Mouse (Mus musculus) heart, postnatal 36 days (tissue): ENCODE results near the gene Accsl. TPM values are rescaled to one million over a fixed set of nuclear protein-coding genes. Genes with fewer than 3 reads are reported as not detected.

ENCODE experiments used
- DNase-seq, 2 experiments: peaks; one replicate each; pipeline ENCODE4 v3.0.0; 2021 to 2022
- intact Hi-C: fragments of 180-260 bp; cut with DNase I; formaldehyde crosslinking; loops from one replicate; pipeline ENCODE4 v1.15.1; 2025
- total RNA-seq, 2 experiments: library from RNA; stranded (reverse); gene quantifications; 2 replicates each; pipeline ENCODE4 v1.2.3; 2021

Accsl gene
- total RNA-seq, 2 experiments from 2014 or later = not detected

DNA sequence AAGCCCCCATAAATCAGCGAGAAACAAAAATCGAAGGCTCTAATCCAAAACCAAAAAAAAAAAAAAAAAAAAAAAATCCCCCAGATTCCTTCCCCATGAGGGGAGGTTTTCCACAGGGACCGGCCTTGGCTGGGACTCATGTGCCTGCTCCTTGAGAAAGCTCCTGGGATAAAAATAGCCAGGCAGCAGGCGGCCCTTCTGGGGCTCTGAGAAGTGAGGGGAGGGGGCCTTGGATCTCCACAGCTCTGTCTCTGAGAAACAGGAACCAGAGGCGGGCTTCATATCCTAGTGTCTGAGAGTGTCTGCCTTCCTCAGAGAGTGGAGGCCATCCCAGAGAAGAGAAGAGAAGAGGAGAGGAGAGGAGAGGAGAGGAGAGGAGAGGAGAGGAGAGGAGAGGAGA is 8.0 kb upstream of the Accsl start:
- no peak for DNase-seq
- intact Hi-C loops = no loop called here

DNA sequence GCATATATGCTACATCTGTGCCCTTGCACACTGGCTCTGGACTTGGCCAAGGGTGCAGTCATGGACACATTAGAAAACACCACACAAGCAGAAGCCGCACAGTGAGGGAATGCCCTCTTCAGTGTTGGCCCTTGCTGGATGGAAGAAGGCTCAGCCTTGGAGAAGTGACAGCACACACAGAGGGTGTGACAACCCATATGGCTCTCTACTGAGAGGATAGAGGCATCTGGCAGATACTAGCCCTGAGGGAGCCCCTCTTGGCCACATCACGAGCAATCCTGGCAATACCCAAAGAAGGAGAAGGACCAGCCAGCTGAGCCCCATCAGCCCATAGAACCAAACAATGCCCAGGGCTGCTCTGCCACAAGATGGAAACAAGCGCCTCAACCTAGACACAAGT is 5.6 kb upstream of the Accsl start:
- intact Hi-C loops = loop anchor here (2.0 kb wide), 1 partner anchor 82 kb away; the partner anchor contains the start of gene Gm13889
- DNase-seq = no peak

DNA sequence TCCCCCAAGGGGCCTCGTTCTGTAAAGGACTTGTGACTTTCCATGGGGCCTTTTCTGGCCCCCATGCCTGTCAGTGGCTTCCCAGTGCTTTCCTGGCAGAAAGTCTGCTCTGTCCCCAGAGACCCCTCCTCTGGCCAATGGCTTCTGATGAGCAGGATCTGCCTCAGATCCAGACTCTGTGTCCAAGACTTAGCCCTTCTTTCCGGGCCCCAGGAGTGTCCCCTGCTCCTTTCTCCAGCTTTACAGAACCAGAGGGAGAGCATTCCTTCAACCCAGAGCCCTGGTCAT is 5.2 kb upstream of the Accsl start:
- intact Hi-C loops = loop anchor here (2.0 kb wide), 1 partner anchor 83 kb away; the partner anchor contains the start of gene Gm13889
- DNase-seq = peak in 1 of 2 experiments; percentile 26

DNA sequence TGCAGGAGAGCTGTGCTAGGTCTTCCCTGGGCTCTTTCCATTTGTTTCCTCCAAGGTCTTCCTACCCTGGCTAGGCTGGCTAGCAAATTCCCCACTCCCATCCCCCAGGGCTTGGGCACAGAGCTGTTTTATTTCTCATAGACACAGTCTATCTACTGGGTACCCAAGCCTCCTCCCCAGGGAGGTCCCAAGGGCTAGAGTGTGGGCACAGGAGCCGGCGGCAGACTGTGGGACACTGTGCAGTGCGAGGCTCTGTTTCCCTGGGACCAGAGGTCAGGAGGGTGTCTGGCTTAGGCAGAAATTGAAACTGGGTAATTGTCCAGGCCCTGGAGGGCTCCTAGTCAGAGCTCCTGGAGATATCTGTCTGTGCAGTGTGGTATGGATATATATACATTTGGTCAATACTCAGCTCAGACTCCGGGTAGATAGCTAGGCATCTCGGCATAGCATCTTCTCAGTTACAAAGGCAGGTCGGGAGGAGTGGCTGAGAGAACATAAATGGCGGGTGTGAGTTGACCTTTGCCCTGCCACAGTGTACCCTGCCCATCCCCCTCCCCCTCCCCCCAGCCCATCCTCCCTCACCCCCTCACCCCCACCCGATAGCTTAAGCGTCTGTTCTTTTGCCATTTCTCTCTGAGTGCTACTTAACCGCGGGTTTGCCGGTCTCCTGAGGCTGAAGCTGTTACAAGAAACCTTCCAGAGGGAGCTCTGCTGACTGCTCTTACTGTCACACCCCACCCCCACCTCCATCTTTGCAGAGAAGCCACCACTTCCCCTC is 4.7 kb upstream of the Accsl start:
- intact Hi-C loops = loop anchor here (2.0 kb wide), 1 partner anchor 83 kb away; the partner anchor contains the start of gene Gm13889
- no peak for DNase-seq

DNA sequence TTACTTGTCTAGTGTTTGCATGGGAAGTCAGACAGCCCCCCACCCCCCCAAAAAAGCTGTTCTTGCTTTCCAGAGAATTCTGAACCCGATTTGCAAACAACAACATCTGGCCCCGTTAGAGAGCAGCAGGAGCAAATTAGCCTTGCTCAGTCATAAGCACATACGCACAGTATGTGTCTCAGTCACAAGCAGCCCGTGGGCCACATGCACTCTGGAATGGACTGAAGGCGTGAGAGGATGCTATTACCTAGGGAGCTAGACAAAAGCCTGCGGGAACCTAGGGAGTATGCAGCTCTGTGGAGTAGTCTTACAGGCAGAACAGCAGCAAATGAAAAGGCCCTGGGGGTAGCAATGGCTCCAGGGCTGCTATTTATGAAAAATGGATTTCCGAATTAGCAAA is 3.3 kb upstream of the Accsl start:
- intact Hi-C loops = no loop called here
- DNase-seq = no peak

DNA sequence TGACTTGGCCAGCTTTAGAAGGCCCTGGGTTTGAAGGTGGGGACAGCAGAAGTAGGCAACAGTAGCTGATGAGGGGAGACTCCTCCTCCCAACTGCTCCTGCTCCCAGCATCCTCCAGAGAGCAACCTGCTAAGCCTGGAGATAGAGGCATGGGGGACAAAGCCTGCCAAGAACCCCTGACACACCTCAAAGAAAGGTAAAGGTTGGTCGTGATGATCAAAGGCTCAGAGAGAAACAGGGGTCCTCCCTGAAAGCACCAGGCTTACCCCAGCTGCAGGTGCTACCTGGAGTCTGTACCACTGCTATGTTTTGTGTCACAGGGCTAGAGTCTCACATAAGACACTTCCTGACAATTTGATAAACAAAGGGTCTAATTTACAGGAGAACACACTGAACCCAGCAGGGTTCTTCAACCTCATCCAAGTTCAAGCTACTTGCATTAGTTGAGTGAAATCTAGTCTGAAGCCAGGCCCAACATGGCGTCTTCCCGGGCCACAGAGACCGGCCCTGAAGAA is 2.5 kb upstream of the Accsl start:
- intact Hi-C loops = loop anchor here (1.0 kb wide), 1 partner anchor 131 kb away; no protein-coding TSS in a partner anchor
- no peak for DNase-seq

DNA sequence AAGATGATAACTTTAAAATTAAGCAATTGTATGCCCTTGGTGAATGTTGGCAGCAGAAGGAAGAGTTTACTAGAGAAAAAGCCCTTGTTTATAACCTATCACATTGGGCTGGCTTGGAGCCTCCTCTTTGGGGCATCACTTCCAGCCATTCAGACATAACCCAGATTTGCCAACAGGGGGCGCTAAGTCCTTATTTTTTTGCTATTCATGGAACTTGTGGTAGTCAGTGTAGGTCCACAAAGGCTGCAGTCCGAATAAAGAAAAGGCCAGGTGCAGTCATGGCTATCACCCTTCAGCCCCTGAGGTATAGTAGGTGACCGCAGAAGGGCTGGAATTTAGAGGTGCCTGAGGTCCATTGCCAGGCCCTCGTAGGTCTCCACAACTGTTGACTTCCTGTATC is 1.9 kb upstream of the Accsl start:
- DNase-seq = peak; percentile 70 to 75
- intact Hi-C loops = loop anchor here (1.0 kb wide), 1 partner anchor 131 kb away; no protein-coding TSS in a partner anchor

DNA sequence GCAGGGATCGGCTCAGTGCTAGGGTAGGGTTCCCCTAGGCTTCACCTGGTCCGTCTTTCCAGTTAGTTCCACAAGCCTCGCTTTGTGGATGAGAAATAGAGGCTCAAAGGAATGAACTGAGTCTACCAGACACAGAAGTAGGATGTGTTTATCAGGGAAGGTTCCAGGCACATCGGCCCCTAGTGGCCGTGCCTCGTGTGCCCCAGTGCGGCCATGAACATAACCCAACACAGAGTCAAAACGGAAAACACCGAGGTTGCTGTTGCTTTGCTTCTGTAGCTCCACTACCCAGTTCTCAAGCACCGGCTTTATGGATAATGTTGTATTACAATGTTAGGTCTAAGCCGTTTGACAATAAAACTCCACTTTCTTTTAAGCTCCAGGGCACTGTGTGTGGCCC is 391 bp downstream of the Accsl start:
- intact Hi-C loops = no loop called here
- DNase-seq = no peak

DNA sequence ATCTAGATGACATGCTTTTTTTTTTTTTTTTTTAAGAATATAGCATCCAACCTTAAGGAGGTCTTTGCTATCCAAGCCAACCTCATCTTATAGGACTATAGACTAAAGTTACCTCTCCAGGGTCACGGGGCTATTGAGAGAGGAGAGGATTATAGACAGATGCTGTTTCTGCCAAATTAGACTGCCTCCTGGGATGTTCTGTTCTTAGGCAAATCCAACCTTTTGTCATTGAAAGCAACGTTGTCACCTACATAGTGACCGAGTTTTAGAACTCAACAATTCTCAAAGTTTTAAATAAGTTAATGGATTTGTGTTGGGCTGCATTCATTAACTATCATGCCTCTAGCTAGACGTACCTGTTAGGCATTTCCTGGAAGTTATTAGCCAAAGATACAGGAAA is 5.7 kb downstream of the Accsl start:
- intact Hi-C loops = no loop called here
- no peak for DNase-seq

DNA sequence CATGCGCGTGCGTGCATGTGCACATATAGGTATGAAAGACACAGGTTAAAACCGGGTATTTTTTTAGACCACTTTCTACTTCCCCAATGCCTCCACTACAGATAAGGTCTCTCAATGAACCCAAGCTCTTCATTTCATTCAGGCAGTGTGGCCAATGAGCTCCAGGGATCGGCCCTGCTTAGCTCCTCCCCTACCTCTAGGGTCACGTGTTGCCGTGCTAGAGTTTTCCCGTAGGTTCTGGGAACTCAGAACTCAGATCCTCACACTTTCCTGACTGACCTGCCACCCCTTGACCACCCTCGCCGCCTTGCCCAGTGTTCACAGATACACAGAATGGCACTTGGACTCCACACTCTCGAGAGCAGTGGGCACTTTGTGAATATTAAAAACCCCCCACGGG is 10.1 kb downstream of the Accsl start:
- no peak for DNase-seq
- intact Hi-C loops = no loop called here

DNA sequence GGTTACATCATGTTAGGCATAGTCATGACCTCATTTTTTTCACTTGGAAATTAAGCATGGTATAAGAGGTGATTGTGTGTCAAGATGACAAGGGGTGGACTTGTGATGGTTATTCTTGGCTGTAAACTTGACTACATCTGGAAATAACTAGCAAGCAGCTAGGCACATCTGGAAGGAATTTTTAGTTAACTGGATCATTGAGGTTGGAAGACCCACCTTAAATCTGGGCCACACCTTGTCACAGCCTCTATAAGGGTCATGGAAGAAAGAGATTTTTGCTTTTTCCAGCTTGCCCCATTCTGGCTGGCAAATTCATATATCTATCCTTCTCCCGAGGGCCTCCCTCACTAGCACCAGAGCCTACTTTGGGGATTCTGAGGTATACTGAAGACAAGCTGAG is 17.7 kb downstream of the Accsl start:
- no peak for DNase-seq
- intact Hi-C loops = no loop called here

DNA sequence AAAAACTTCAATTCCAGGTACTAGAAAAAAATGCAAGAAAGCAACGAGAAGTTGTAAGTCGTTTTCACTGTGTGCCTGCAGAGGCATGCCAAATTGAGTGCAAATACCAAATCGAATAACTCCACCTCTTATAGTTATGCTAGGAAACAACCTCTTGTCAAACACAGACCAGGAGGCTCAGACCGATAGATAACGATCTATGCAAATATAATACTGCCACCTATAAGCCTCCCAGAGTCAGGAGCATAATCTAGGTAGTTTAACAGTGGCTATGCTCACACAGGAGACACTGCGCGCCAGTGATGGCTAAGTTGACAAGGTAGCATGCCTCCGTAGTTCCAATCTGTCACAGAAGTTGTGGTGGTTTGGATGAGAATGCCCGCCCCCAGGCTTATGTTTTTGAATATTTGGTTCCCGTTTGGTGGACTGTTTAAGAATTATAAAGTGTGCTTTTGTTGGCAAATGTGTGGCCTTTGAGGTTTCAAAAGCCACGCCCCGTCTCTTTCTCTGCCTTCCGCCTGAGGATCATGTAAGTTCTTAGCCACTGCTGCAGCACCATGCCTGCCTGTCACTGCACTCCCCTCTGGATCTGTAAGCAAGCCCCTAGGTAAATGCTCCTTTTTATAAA is 18.5 kb downstream of the Accsl start:
- no peak for DNase-seq
- intact Hi-C loops = no loop called here

DNA sequence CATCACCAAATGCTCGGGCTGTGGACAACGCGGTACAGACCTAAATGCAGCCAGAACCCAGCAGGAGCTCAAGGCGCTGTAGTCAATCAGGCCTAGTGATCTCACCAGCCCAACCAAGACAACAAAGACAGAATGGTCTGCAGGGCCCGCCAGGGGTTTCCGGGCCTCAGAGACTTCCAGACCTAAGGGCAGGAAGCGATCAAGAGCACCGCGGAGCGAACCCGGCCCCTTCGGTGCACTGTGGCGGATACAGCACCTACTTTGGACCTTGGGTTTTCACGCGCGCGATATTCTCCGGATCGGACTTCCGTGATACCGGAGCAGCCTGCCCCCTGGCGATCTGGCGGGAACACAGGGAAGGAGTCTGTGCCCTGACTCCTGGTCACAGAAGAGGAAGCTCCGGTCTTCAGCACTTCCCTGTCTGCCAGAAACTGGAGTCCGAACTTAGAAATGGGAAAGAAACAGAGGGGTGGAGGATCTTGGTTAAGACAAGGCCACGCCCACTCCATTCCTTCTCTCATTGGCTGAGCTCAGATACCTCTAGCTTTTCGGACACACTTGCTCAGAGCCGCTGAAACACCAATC is 19.4 kb downstream of the Accsl start, which contains the start of gene Accs:
Accs (minus strand) TSS at position 439 of the 585 bp plus-strand sequence.
- peak; percentile 77 to 78 for DNase-seq
- intact Hi-C loops = no loop called here

DNA sequence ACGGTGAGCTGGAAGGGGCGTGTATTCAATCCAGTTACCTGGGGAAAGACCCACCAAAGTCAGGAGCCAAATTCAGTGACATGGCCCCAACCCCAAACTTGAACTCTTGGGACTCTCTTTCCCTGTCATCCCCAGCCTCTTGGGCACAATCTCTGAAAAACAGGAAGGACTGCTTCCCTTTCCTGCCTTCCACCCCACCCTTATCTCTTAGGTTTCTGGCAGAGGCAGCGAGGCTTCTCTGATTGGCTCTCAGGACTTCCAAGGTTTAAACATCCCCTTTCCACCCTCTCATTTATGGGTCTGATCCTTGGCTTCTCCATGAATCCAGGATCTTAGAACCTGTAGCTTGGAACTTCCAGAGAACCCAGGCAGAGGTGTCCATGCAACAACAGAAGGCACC is 27.6 kb downstream of the Accsl start:
- no peak for DNase-seq
- intact Hi-C loops = no loop called here

DNA sequence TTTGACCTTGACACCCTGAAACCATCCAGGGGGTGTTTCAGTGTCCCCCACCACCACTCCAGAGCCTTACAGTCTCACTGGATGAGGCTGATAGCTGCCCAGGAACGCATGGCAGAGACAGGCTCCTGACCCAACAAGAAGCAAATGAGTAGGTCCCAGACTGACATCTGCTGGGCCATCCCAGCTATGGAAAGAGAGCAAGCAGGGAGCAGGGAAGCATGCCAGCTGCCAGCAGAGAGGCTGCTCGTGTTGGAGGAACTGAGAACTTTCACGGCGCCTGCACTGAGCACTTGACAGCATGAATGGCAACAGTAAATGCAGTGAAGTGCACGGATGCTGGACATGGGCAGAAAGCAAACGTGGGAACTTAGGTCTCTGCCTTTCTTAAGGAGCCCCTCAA is 28.8 kb downstream of the Accsl start:
- no peak for DNase-seq
- intact Hi-C loops = no loop called here

DNA sequence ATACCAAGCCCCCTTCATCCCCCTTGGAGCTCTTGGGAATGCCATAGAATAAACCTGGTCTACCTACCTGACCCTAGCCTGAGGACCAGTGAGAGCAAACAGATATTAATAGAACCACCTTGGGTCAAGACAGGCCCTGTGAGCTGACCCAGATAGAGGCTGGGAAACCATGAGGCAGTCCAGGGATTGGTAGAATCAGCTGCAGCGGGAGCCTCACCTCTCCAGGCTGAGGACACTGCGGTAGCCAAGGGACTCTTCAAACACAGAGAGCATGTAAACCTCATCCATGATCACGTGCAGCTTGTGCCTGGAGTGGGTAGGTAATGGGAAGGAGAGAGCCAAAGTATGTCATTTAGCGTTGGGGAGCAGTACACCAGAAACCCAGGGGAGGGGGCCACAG is 30.0 kb downstream of the Accsl start:
- DNase-seq = no peak
- intact Hi-C loops = no loop called here

DNA sequence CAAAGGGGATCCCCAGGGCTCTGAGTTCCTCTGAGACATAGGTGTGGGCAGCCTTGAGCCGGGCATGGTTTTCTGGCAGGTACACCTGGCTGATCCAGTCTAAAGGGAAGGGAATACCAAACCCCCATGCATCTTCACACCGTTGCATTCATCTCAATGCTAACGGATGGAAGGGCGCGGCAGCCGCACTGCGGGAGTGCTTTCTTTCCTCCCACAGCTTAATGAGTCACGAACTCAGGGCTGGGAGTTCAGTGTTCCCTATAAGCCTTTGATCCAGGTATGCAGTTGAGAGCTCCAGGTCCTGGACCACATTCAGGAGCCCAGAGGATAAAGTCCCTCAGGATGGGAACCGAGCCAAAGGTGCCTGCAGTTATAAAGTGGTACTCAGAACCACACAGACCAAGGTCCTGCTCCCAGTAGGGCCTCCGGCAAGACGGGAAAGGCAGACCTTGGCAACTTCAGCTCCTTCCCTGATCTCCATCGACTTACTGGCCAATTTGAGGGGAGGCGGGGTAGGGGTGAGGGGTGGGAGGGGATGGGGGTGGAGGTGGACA is 32.6 kb downstream of the Accsl start:
- DNase-seq = no peak
- intact Hi-C loops = no loop called here

DNA sequence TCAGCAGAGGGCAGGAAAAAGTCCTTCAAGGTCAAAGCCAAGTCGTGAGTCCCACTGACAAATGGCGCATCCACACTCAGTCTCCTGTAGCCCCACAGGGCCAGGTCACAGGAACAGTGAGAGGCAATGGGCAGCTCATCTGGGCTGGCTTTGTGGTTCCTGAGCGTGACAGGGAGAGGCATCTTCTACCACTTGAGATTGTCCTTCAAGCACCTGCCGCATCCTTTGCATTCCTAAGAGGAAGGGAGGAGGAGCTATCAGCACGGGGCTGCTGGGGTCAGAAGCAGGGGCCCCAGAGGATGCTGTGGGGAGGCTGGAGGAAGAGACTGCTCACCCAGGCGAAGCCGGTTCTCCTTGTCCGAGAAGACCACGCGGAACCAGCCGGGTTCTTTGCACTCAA is 33.4 kb downstream of the Accsl start:
- no peak for DNase-seq
- intact Hi-C loops = no loop called here

DNA sequence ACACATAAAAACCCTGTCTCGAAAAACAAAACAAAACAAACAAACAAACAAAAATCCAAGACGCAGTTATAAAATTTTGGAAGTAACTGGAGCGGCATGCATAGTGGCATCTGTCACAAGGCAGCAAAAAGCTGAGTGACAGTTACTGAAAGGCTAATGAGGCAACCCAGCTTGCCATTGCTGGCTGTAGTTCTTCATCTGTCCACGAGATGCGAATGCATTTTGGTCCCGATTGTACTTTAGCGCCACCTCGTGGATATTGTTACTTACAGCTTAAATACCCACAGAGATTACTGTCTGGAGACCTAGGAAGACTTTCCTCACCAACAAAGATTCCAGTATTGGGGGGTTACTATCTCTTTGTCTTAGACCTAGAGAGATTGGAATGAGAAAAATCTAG is 45.4 kb downstream of the Accsl start:
- intact Hi-C loops = no loop called here

DNA sequence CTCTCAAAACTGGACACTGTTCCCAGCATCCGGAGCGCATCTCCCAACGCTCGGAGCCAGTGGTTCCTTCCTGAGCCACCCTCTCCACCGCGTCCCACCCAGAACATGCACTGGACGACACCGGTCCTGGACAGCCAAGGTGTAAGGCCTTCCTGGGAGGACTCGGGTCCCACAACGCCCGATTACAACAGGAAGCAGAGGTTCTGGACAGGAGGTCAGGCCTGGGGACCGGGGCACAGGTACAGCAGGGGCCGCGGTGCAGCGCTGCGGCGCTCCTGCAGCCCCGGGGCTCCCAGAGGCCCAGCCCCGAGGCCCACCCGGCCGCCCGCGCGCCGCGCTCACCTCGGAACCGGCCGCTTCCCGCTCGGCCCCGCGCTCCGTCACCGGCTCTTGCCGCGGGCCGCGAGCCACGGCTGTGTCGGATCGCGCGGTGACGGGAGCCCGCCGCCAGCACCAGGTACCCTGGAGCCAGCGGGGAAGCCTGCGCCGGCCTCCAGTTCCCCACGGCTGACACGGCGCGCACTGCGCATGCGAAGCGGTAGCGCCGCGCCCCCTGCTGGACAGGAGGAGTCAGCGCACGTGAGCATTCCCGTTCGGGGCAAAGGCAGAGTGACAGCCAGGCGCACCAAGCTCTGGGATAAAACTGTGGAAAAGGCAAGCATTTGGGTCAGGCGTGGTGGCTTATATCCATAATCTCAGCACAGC is 46.8 kb downstream of the Accsl start, which contains the start of gene Ext2:
Ext2 (minus strand) TSS at position 524 of the 705 bp plus-strand sequence.
- peak; percentile 95 for DNase-seq
- intact Hi-C loops = no loop called here

More for the DNA sequence above, 45.4 kb downstream of the Accsl start:
- DNase-seq = peak; percentile 59 to 67
